Mouse (Mus musculus) granulocyte monocyte progenitor cell, adult 5-6 weeks (primary cell): ENCODE data around the gene Syncrip. TPM values are rescaled to one million over a fixed set of nuclear protein-coding genes. Genes with fewer than 3 reads are reported as not detected.

ENCODE experiments used
- ATAC-seq: replicated peaks from 2 replicates; pipeline ENCODE4 v1.8.0; 2016; ENCODE audit warnings: mild to moderate bottlenecking, moderate TSS enrichment, inconsistent platforms; ENCODE audit not compliant: poor library complexity, severe bottlenecking
- total RNA-seq, 2 experiments: library from RNA; stranded (forward) in 1 of 2; stranded (reverse) in 1 of 2; fragments of 200-712, 200-1000 nt in 1 of 2; fragments of >200 nt in 1 of 2; fragmentation: Nextera tagmentation in 1 of 2; gene quantifications; 2 replicates each; pipeline ENCODE4 v1.2.3; 2014 to 2017

Syncrip gene
- total RNA-seq (2014; fragmentation: Nextera tagmentation), result 231 and 250 TPM in 2 replicates
- total RNA-seq (2017), result 274 and 276 TPM in 2 replicates

DNA sequence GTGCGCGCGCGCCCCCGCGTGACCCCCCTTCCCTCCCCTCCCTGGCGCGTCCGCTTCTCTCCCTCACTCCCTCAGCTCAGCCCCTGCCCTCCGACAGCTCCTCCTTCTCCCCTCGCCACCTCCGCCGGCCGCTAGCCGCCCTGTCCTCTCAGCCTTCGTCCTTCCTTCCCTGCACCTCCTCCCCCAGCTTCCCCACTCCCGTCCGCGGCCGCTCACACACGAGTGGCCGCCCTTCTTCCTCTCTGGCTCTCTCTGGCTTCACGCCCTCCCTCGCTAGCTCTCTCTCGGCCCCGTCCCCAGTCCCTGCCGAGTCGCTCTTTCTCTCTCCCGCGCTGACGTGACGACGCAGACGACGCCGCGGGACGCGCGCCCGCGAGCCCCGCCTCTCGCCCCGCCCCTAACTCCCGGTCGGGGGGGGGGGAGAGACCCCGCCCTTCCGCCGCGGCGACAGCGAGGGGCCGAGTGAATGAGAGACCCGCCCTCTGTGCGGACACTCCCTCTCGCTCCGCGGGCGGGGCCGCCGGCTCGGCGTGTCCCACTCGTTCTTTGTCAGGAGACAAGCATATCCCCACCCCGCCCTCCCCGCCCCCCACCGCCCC, at the start of gene Syncrip:
Syncrip (minus strand) TSS at position 345 of the 599 bp plus-strand sequence.
- ATAC-seq, result peak; percentile 74

DNA sequence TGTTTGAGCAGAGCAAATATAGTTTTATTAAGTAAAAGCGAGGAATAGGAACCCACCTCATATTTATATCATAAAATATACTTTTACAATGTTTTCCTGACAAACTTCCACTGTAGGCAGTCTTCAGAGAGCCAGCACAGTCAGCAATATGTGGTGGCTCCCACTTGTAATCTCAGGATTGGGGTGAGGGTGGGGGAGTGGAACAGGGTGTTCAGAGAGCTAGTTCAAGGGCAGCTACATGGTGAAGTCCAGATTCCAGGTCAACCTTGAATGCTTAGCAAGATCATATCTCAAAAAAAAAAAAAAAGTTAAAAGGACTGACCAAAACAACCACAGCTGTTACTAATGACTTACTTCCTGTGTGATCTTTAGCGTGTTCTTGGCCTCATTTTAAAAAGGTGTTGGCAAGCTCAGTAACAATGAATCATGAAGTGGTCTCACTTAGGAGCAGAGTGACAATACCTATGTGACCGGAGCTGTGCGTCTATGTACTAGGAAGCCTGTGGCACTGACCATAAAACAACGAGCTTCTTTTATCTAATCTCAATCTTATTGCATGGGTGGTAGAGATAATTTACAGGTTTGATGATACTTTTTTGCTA, 47.7 kb upstream of the Syncrip start:
- ATAC-seq, result peak; percentile 26; the same call in 1 of the 2 replicates

DNA sequence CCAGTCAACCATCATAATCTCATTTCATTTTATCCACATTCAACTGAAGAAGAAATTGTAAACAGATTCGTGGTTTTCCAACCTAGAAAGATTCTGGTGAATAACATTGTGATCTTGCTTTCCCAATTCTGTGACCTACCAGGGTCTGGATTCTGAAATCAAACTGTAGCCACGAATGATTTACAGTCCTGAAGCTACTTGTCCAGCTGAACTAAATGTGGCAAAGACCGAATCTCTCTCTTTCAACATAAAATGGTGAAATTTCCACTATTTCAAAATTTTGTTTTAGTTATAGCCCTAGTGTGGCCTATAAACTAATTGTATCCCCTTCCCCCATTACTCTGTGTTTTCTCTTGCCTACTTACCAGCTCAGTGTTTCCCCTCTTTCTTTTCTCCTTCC, 47.2 kb upstream of the Syncrip start:
- ATAC-seq, result peak; percentile 78

- 0 out of 2 replicates have a peak, but pooled peaks have one; percentile 29 for ATAC-seq
These were observed 46.4 kb upstream of the Syncrip start for GRCm38 (mm10) chr9:88528736-88529135.

GRCm38 (mm10) chr9:88527956-88528355, 45.6 kb upstream of the Syncrip start:
- ATAC-seq, result no peak

GRCm38 (mm10) chr9:88525341-88525740, 43.0 kb upstream of the Syncrip start:
- ATAC-seq, result no peak

DNA sequence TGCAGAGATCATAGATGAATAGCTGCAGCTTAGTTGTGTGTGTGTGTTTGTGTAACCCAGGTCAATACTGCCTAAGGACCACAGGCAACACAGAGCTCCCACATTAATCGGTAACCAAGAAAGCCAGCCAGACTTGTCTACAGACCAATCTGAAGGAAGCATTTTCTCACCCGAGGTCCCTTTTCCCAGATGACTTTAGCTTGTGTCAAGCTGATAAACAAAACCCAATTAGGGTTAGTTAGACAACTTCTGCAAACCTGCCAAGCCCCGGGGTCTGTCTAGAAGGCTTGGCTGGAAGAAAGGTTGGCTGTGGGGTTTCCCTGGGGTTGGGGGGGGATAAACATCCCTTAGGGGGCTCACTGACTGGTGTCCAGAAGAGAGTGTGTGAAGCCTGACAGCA, 42.4 kb upstream of the Syncrip start:
- no peak for ATAC-seq

- ATAC-seq, result no peak
These were observed 42.0 kb upstream of the Syncrip start for GRCm38 (mm10) chr9:88524367-88524766.

GRCm38 (mm10) chr9:88523335-88523668, 40.9 kb upstream of the Syncrip start:
- ATAC-seq, result no peak

- ATAC-seq, result peak; percentile 88
These were observed 40.4 kb upstream of the Syncrip start for GRCm38 (mm10) chr9:88522569-88523334.

DNA sequence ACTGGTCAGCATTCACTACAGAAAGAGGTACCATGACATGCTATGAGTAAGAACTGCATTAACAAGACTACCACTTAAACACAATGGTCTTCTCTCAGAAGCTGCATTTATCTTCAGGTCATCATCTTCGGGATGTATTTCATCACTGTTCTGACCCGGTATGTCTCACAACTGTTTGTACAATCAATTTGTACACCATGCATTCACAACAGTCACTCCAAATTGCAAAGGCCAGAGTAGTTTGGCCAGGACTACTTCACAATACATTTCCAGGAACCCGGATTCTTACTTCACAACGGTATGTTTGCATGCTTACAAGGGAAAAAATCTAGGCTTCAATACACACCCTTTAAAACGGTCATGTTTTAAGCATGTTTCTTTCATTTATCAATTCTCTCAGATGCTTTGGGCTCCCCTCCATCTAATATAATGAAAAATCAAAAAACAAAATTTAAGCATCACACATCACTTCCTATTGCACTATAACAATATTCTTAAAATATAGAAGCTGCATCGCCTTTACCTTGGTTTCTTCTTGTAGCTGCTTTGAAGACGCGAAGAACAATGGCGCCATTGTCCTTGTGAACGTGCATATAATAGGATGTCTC, 39.7 kb upstream of the Syncrip start:
- no peak for ATAC-seq

DNA sequence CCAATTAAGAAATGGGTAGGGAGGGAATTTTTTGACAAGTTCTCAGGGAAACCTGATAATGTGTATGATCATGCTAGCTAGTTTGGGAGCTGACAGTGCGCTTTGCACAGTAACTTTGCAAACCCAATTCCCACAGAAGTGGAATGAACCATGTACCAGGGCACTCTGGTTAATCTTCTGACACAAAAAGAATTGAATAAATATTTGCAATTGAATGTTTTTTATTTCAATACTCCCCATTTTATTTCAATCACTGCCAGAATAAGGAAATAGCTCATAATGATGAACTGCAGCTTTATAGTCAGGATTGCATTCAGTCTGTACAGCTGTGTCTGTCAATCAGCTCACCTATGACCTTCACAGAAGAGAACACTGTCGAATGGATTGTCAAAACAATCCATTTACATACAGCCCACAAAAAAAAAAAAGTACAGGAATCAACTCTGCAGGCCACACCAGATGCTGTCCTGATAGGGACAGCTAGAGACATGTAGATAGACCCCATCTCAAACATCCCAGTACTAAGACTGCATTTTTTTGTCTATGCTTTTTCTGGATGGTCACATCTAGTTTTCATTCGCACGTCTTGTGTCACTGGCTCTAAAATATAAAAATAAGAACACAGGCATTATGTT, 38.6 kb upstream of the Syncrip start:
- ATAC-seq, result no peak

DNA sequence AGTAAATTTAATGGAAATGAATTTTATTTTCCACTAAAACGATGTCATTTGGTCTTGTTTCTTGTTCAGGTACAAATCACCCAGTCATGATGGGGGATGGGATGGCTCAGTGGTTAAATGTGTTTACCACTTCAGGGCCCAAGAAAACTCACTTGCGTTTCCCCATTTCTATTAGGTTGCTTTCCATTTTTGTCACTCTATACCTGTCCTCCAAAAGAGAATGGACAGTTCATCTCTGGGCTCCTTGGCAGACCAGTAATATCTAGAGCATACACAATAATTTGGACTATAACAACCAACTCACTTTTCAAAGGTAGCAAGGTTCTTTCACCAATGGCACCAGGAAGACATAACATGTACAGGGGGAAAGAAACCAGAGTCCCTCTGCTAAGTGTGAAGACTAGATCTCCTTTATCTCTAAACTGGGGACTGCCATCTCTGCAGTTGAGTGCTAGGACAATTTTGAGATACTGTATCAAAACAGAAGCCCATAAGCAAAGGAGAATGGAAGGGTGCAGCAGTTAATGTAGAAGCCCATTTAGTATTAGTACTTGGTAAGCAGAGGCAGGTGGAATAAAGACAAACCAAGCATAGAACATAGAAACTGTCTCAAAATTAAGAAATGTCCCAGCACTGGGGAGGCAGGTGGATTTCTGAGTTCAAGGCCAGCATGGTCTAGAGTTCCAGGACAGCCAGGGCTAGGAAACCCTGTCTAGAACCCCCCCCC, 37.9 kb upstream of the Syncrip start:
- ATAC-seq, result no peak

DNA sequence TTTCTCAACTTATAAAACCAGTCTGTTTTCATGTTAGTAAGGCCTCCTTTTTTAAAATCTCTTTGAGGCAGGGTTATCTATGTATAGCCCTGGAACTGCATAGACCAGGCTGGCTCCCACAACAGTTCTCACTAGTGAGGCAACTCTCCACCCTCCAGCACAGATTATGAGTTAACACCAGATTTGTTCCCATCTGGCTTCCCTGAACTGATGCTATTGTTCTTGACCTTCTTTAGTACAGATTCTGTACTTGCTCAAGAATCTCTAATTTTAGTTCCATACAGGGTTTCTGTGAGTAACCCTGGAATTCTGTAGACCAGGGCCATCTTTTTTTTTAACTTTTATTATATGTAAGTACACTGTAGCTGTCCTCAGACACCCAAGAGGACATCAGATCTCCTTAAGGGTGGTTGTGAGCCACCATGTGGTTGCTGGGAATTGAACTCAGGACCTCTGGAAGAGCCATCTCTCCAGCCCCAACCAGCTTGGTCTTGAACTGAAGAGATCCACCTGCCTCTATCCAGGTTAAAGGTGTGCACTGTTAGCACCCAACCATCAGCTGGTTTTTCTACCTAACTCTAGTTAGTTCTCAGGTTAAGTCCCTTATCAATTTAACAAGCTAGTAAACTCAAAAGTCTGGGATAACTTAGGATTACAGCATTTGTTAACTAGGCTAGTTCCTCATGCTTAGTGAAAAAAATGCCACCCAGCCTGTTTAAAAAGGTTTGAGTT, 37.2 kb upstream of the Syncrip start:
- ATAC-seq, result no peak

- ATAC-seq, result no peak
These were observed 34.1 kb upstream of the Syncrip start for GRCm38 (mm10) chr9:88516361-88516995.

- ATAC-seq, result no peak
These were observed 33.2 kb upstream of the Syncrip start for GRCm38 (mm10) chr9:88515546-88515945.

GRCm38 (mm10) chr9:88501846-88502245, 19.5 kb upstream of the Syncrip start:
- ATAC-seq, result no peak

GRCm38 (mm10) chr9:88500112-88500511, 17.7 kb upstream of the Syncrip start:
- ATAC-seq, result peak; percentile 83

DNA sequence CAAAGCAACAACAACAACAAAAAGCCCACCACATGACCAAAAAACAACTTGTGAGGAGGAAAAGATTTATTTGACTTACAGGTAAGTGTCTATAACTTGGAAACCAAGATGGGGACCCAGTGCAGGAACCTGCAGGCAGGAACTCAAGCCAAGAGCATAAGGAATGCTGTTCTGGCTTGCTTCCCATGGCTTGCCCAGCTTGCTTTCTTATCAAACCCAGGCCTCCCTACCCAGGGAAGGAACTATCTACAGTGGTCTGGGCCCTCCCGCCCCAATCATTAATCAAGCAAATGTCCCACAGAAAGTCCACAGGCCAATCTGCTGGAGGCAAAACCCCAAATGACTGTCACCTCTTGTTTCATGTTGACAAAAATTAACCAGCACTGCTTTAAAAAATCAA, 10.1 kb upstream of the Syncrip start:
- ATAC-seq, result no peak
